Mouse (Mus musculus) left cerebral cortex, postnatal 10 days (tissue): ENCODE data around the gene Ap4b1. TPM values are rescaled to one million over a fixed set of nuclear protein-coding genes. Genes with fewer than 3 reads are reported as not detected.

Experiments used
- total RNA-seq, 2 experiments: library from RNA; stranded (reverse); gene quantifications; 2 replicates each; pipeline ENCODE4 v1.2.3; 2021

The Ap4b1 gene
- total RNA-seq, 2 experiments from 2014 or later = 13.6 to 15.7 TPM

Other genes starting within 250 kb of the Ap4b1 start
- gene Syt6, start 234.3 kb upstream of the Ap4b1 start, total RNA-seq = 10 to 100 TPM; 19.0 to 20.3 TPM
- 1 to 10 TPM in 1 of 2 experiments, not detected in 1; 2.3 TPM for gene Atg4a-ps, start 163.5 kb upstream of the Ap4b1 start, total RNA-seq
- 10 to 100 TPM; 11.2 to 11.7 TPM for gene Olfml3, start 71.5 kb upstream of the Ap4b1 start, total RNA-seq
- not detected for gene Gm10964, start 70.2 kb upstream of the Ap4b1 start, total RNA-seq
- gene Hipk1, start 18.0 kb upstream of the Ap4b1 start, total RNA-seq = 10 to 100 TPM; 70.3 to 75.2 TPM
- gene Dclre1b, start 76 bp upstream of the Ap4b1 start, total RNA-seq = 1 to 10 TPM; 7.9 to 8.9 TPM
- not detected for gene Gm43064, start 53 bp downstream of the Ap4b1 start, total RNA-seq
- not detected for gene Bcl2l15, start 23.1 kb downstream of the Ap4b1 start, total RNA-seq
- 1 to 10 TPM in 1 of 2 experiments, under 1 TPM in 1; 0.61 to 1.4 TPM for gene Ptpn22, start 50.3 kb downstream of the Ap4b1 start, total RNA-seq
- 10 to 100 TPM; 19.0 to 19.5 TPM for gene Rsbn1, start 104.6 kb downstream of the Ap4b1 start, total RNA-seq
- gene Phtf1, start 158.6 kb downstream of the Ap4b1 start, total RNA-seq = 10 to 100 TPM; 41.5 to 41.6 TPM